Mouse (Mus musculus): ENCODE results near the gene Pitpnm3.
"Not testable (repeated sequence)": the region's sequence is repeated elsewhere in the genome, so short reads cannot be mapped to it uniquely, and the experiment has no call there.

The Pitpnm3 gene

GRCm38 (mm10) chr11:72135383-72136158 is at the start of gene Pitpnm3:
Gene Pitpnm3, minus strand, starts transcription at chr11:72135778.
- ATAC-seq (ENCODE audit: low TSS enrichment): peak; percentile 45

- peak; percentile 50; the same call in 1 of the 2 replicates for ATAC-seq (ENCODE audit: low TSS enrichment)
Measured at GRCm38 (mm10) chr11:72184252-72184651, 48.7 kb upstream of the Pitpnm3 start.

GRCm38 (mm10) chr11:72181136-72181535 is 45.6 kb upstream of the Pitpnm3 start:
- no peak for ATAC-seq (ENCODE audit: low TSS enrichment)

GRCm38 (mm10) chr11:72180556-72180955 is 45.0 kb upstream of the Pitpnm3 start:
- ATAC-seq (ENCODE audit: low TSS enrichment): no peak

GRCm38 (mm10) chr11:72176553-72176952 is 41.0 kb upstream of the Pitpnm3 start:
- peak; percentile 27; the same call in 1 of the 2 replicates for ATAC-seq (ENCODE audit: low TSS enrichment)

- no peak for ATAC-seq (ENCODE audit: low TSS enrichment)
Measured at GRCm38 (mm10) chr11:72175966-72176365, 40.4 kb upstream of the Pitpnm3 start.

GRCm38 (mm10) chr11:72174721-72175120 is 39.1 kb upstream of the Pitpnm3 start:
- no peak for ATAC-seq (ENCODE audit: low TSS enrichment)

GRCm38 (mm10) chr11:72173506-72173905 is 37.9 kb upstream of the Pitpnm3 start:
- no peak for ATAC-seq (ENCODE audit: low TSS enrichment)

- ATAC-seq (ENCODE audit: low TSS enrichment): not testable (repeated sequence)
Measured at GRCm38 (mm10) chr11:72171906-72172305, 36.3 kb upstream of the Pitpnm3 start.

- ATAC-seq (ENCODE audit: low TSS enrichment): no peak
Measured at GRCm38 (mm10) chr11:72169871-72170270, 34.3 kb upstream of the Pitpnm3 start.

- ATAC-seq (ENCODE audit: low TSS enrichment): no peak
Measured at GRCm38 (mm10) chr11:72163198-72163597, 27.6 kb upstream of the Pitpnm3 start.

GRCm38 (mm10) chr11:72156624-72157023 is 21.0 kb upstream of the Pitpnm3 start:
- ATAC-seq (ENCODE audit: low TSS enrichment): 0 out of 2 replicates have a peak, but pooled peaks have one; percentile 28

- no peak for ATAC-seq (ENCODE audit: low TSS enrichment)
Measured at GRCm38 (mm10) chr11:72155981-72156428, 20.4 kb upstream of the Pitpnm3 start.

GRCm38 (mm10) chr11:72155186-72155980 is 19.8 kb upstream of the Pitpnm3 start:
- peak; percentile 73 for ATAC-seq (ENCODE audit: low TSS enrichment)

GRCm38 (mm10) chr11:72153122-72153862 is 17.7 kb upstream of the Pitpnm3 start:
- no peak for ATAC-seq (ENCODE audit: low TSS enrichment)

- ATAC-seq (ENCODE audit: low TSS enrichment): no peak
Measured at GRCm38 (mm10) chr11:72151120-72151519, 15.5 kb upstream of the Pitpnm3 start.

GRCm38 (mm10) chr11:72147910-72148309 is 12.3 kb upstream of the Pitpnm3 start:
- ATAC-seq (ENCODE audit: low TSS enrichment): no peak

- ATAC-seq (ENCODE audit: low TSS enrichment): no peak
Measured at GRCm38 (mm10) chr11:72145877-72146248, 10.3 kb upstream of the Pitpnm3 start.

- peak; percentile 59; the same call in 1 of the 2 replicates for ATAC-seq (ENCODE audit: low TSS enrichment)
Measured at GRCm38 (mm10) chr11:72145182-72145876, 9.8 kb upstream of the Pitpnm3 start.

- ATAC-seq (ENCODE audit: low TSS enrichment): no peak
Measured at GRCm38 (mm10) chr11:72142889-72143288, 7.3 kb upstream of the Pitpnm3 start.

GRCm38 (mm10) chr11:72140198-72140597 is 4.6 kb upstream of the Pitpnm3 start:
- no peak for ATAC-seq (ENCODE audit: low TSS enrichment)

Measured in frontal cortex, adult (tissue).